Mouse (Mus musculus) heart, postnatal 25 days (tissue): ENCODE measurements around the gene Mettl24. TPM values are rescaled to one million over a fixed set of nuclear protein-coding genes. Genes with fewer than 3 reads are reported as not detected.

ENCODE experiments used
- DNase-seq: peaks from one replicate; pipeline ENCODE4 v3.0.0; 2022; ENCODE audit warnings: low spot score
- intact Hi-C: fragments of 180-260 bp; cut with DNase I; formaldehyde crosslinking; loops from one replicate; pipeline ENCODE4 v1.15.1; 2025
- total RNA-seq, 2 experiments: library from RNA; stranded (reverse); gene quantifications; 2 replicates each; pipeline ENCODE4 v1.2.3; 2021

Gene Mettl24
- 1 to 10 TPM; 1.2 to 1.6 TPM for total RNA-seq

- peak; percentile 35 for DNase-seq
- intact Hi-C loops, result loop anchor here (5.0 kb wide), 1 partner anchor 199 kb away; the partner anchor contains the start of genes Cdc40 and Wasf1
Measured at GRCm38 (mm10) chr10:40683092-40683867, at the start of gene Mettl24. Mettl24 (plus strand) TSS chr10:40683282.

- intact Hi-C loops, result no loop called here
- DNase-seq, result no peak
Measured at GRCm38 (mm10) chr10:40637331-40637730, 45.8 kb upstream of the Mettl24 start.

GRCm38 (mm10) chr10:40638276-40638675 is 44.8 kb upstream of the Mettl24 start:
- intact Hi-C loops, result no loop called here

GRCm38 (mm10) chr10:40638823-40639819 is 44.0 kb upstream of the Mettl24 start:
- DNase-seq, result no peak
- intact Hi-C loops, result no loop called here

More at GRCm38 (mm10) chr10:40638276-40638675, 44.8 kb upstream of the Mettl24 start:
- DNase-seq, result no peak

- intact Hi-C loops, result loop anchor here (10.0 kb wide), 1 partner anchor 624 kb away; no protein-coding TSS in a partner anchor
- DNase-seq, result no peak
Measured at GRCm38 (mm10) chr10:40640406-40640805, 42.7 kb upstream of the Mettl24 start.

GRCm38 (mm10) chr10:40641901-40642300 is 41.2 kb upstream of the Mettl24 start:
- no peak for DNase-seq
- intact Hi-C loops, result loop anchor here (10.0 kb wide), 1 partner anchor 623 kb away; no protein-coding TSS in a partner anchor

GRCm38 (mm10) chr10:40643126-40643525 is 40.0 kb upstream of the Mettl24 start:
- intact Hi-C loops, result loop anchor here (10.0 kb wide), 1 partner anchor 622 kb away; no protein-coding TSS in a partner anchor
- DNase-seq, result no peak

- no peak for DNase-seq
- intact Hi-C loops, result loop anchor here (10.0 kb wide), 1 partner anchor 620 kb away; no protein-coding TSS in a partner anchor
Measured at GRCm38 (mm10) chr10:40644456-40644855, 38.6 kb upstream of the Mettl24 start.

- intact Hi-C loops, result loop anchor here (10.0 kb wide), 1 partner anchor 619 kb away; no protein-coding TSS in a partner anchor
- DNase-seq, result no peak
Measured at GRCm38 (mm10) chr10:40645346-40645745, 37.7 kb upstream of the Mettl24 start.

GRCm38 (mm10) chr10:40648776-40649175 is 34.3 kb upstream of the Mettl24 start:
- intact Hi-C loops, result loop anchor here (10.0 kb wide), 1 partner anchor 616 kb away; no protein-coding TSS in a partner anchor
- DNase-seq, result no peak

- no peak for DNase-seq
- intact Hi-C loops, result loop anchor here (2.0 to 10.0 kb wide), 2 partner anchors 235 to 615 kb away; no protein-coding TSS in a partner anchor
Measured at GRCm38 (mm10) chr10:40649634-40650033, 33.4 kb upstream of the Mettl24 start.

- DNase-seq, result no peak
- intact Hi-C loops, result loop anchor here (2.0 kb wide), 1 partner anchor 233 kb away; no protein-coding TSS in a partner anchor
Measured at GRCm38 (mm10) chr10:40651676-40652075, 31.4 kb upstream of the Mettl24 start.

- DNase-seq, result no peak
- intact Hi-C loops, result no loop called here
Measured at GRCm38 (mm10) chr10:40665270-40665669, 17.8 kb upstream of the Mettl24 start.

GRCm38 (mm10) chr10:40666943-40667342 is 16.1 kb upstream of the Mettl24 start:
- intact Hi-C loops, result no loop called here
- no peak for DNase-seq

- no peak for DNase-seq
- intact Hi-C loops, result no loop called here
Measured at GRCm38 (mm10) chr10:40668640-40669039, 14.4 kb upstream of the Mettl24 start.

GRCm38 (mm10) chr10:40672587-40673296 is 10.3 kb upstream of the Mettl24 start:
- intact Hi-C loops, result no loop called here
- DNase-seq, result no peak

GRCm38 (mm10) chr10:40673297-40673665 is 9.8 kb upstream of the Mettl24 start:
- intact Hi-C loops, result no loop called here
- no peak for DNase-seq

GRCm38 (mm10) chr10:40674151-40674550 is 8.9 kb upstream of the Mettl24 start:
- intact Hi-C loops, result no loop called here
- DNase-seq, result no peak

- intact Hi-C loops, result no loop called here
- no peak for DNase-seq
Measured at GRCm38 (mm10) chr10:40675921-40676320, 7.2 kb upstream of the Mettl24 start.
